Mouse (Mus musculus): Measurements from ENCODE around the gene Slco2a1.

DNA sequence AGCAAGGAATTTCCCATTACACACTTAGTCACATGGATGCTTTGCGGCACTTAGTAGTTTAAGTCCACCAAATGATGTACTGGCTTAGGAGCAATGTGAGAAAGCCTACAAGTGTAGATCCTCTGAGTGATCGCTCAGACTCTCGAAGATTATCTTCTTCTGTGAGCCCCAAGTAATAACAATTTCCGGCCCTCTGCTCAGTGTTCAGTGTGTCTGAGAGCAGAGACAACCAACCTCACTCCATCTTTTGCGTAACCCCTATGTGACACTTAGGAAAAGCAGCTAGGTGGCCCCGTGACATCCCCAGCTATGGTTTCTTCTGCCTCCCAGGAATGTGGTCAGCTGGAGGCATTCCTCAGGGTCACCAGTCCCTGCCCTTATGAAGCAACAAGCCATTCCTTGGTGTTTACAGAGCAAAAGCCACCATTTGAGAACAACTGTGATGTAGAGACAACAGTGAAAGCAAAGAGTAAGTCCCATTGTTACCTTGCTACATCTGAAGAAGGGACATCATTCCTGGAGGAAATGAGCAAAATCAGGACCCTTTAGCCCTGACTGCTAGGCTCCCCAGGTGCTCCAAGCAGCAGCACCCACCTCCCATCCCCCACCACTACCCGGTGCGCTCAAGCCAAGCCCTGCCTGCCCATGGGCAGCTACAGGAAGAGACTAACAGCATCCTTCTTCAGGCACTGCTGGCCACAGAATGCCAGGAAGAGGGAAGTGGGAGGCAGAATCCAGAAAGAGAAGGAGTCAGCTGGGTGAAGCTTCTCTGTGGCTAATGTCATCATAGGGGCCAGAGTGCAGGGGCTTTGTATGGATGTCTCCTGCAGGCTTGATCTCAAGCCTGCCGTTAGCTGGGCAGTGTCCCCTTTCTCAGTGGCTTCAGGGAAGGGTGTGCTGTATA, 37.2 kb upstream of the Slco2a1 start:
- TF ChIP-seq USF1 (IDR thresholded peaks at IDR 0.05; ENCODE audit: low read depth) = no peak
- TF ChIP-seq POLR2A (IDR thresholded peaks at IDR 0.05; ENCODE audit: insufficient read length, low read depth) = no peak
- TF ChIP-seq REST (IDR thresholded peaks at IDR 0.05; ENCODE audit: insufficient read depth, insufficient read length) = no peak
